Mouse (Mus musculus) kidney, embryonic 15.5 days (tissue): ENCODE measurements around the gene Plekhh2. TPM values are rescaled to one million over a fixed set of nuclear protein-coding genes. Genes with fewer than 3 reads are reported as not detected.

ENCODE experiments used
- ATAC-seq: fragments of 200-750 bp; cut with Nextera tagmentation; replicated peaks from 2 replicates; pipeline ENCODE4 v1.8.0; 2017; ENCODE audit warnings: moderate TSS enrichment; ENCODE audit not compliant: low FRiP score
- H3K27ac ChIP-seq: fragments of 300-500 bp; sonication (generic); 2 replicates; pipeline ENCODE4 v1.5.1; 2015; ENCODE audit warnings: mild to moderate bottlenecking, inconsistent platforms
- H3K27me3 ChIP-seq: fragments of 300-500 bp; sonication (generic); 2 replicates; pipeline ENCODE4 v1.6.1; 2015; ENCODE audit warnings: inconsistent platforms
- H3K36me3 ChIP-seq: fragments of 300-500 bp; sonication (generic); 2 replicates; pipeline ENCODE4 v1.6.1; 2015; ENCODE audit warnings: inconsistent platforms
- H3K4me1 ChIP-seq: fragments of 300-500 bp; sonication (generic); 2 replicates; pipeline ENCODE4 v1.6.1; 2015; ENCODE audit warnings: inconsistent platforms
- H3K4me2 ChIP-seq: fragments of 300-500 bp; sonication (generic); 2 replicates; pipeline ENCODE4 v1.6.1; 2015; ENCODE audit warnings: moderate library complexity, mild to moderate bottlenecking, inconsistent platforms
- H3K4me3 ChIP-seq: fragments of 300-500 bp; sonication (generic); replicated peaks from 2 replicates; pipeline ENCODE4 v1.5.1; 2015; ENCODE audit warnings: mild to moderate bottlenecking, inconsistent platforms
- H3K9ac ChIP-seq: fragments of 300-500 bp; sonication (generic); 2 replicates; pipeline ENCODE4 v1.6.1; 2015; ENCODE audit warnings: mild to moderate bottlenecking, inconsistent platforms
- H3K9me3 ChIP-seq: fragments of 300-500 bp; sonication (generic); replicated peaks from 2 replicates; pipeline ENCODE4 v1.6.1; 2016; ENCODE audit warnings: inconsistent platforms
- WGBS: fragments of 180-500 bp; shearing (Covaris S2); methylation state at CpG from one replicate; pipeline ENCODE4 v1.1.7; 2015; ENCODE audit warnings: mixed read lengths; 5-methylcytosine and 5-hydroxymethylcytosine counted together
- polyA plus RNA-seq: library from polyadenylated mRNA; unstranded; fragments of >200 nt; fragmentation: Nextera tagmentation; extraction: Ambion mirVana; gene quantifications from 2 replicates; pipeline ENCODE4 v1.2.1, GENCODE M21; 2015

Gene Plekhh2
- polyA plus RNA-seq, 1 experiment from 2014 or later = 11.9 TPM

GRCm38 (mm10) chr17:84580821-84581220 is 69.1 kb downstream of the Plekhh2 start:
- ATAC-seq = peak; percentile 40; the same call in 1 of the 2 replicates
- Histone ChIP-seq H3K27me3 (no peaks in the 10 kb centered on the region), H3K9me3 (no peaks in the 10 kb centered on the region), H3K27ac (peak overlapping the region; percentile 49), H3K4me1 (peaks cover 56% of the 10 kb centered on the region), H3K9ac (no peak overlapping the region), H3K4me2 (no peak overlapping the region), H3K36me3 (peaks cover 22% of the 10 kb centered on the region), H3K4me3 (no peak overlapping the region)
- 33% methylated on average over 8 of the region's 8 CpGs for WGBS

DNA sequence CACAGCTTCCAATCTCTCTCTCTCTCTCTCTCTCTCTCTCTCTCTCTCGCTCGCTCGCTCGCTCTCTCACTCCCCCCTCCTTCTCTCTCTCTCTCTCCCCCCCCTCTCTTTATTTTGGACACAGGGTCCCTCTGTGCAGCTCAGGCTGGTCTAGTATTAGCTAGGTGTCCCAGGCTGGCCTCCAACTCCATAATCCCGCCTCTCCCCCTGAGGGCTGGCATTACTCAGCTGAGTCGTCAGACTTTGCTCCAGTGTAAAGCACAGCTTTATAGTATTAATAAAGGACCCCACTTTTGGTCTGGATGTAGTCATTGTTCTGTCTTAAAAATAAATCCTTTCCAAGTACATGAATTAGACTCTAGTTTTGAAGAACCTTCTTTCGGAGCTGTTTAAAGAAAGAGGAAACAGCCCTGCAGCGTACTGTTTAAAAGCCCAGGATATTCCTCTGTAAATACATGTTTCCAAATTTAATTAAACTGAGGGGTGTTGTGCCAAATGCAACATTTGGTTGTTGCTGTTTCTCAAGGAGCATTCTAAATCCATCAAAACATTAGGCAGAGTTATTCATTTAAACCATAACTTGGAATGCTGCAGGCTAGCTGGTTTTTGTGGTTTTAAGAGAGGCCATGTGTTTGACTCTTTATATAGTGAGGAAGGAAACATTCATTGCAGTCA is 70.2 kb downstream of the Plekhh2 start:
- H3K27ac ChIP-seq = peak overlapping the region; percentile 54; the same call in 1 of the 2 replicates
- H3K9me3 ChIP-seq = no peaks in the 10 kb centered on the region
- H3K4me3 ChIP-seq = no peak overlapping the region
- no peak overlapping the region for H3K9ac ChIP-seq
- peaks cover 48% of the 10 kb centered on the region for H3K4me1 ChIP-seq
- peaks cover 20% of the 10 kb centered on the region for H3K36me3 ChIP-seq
- no peak for ATAC-seq
- no peak overlapping the region for H3K4me2 ChIP-seq
- no peaks in the 10 kb centered on the region for H3K27me3 ChIP-seq
- WGBS = 62% methylated on average over 8 of the region's 8 CpGs

- no peak for ATAC-seq
- no peak overlapping the region for H3K4me2 ChIP-seq
- H3K9ac ChIP-seq = no peak overlapping the region
- H3K9me3 ChIP-seq = no peaks in the 10 kb centered on the region
- no peak overlapping the region for H3K4me3 ChIP-seq
- 31% methylated on average over 9 of the region's 9 CpGs for WGBS
- H3K36me3 ChIP-seq = peaks cover 17% of the 10 kb centered on the region
- peak overlapping the region; percentile 7; the same call in 1 of the 2 replicates for H3K27ac ChIP-seq
- no peaks in the 10 kb centered on the region for H3K27me3 ChIP-seq
- peaks cover 43% of the 10 kb centered on the region for H3K4me1 ChIP-seq
These were observed 72.4 kb downstream of the Plekhh2 start for GRCm38 (mm10) chr17:84584107-84584506.

GRCm38 (mm10) chr17:84585104-84585503 is 73.4 kb downstream of the Plekhh2 start:
- H3K27ac ChIP-seq = peak overlapping the region; percentile 22; the same call in 1 of the 2 replicates
- H3K36me3 ChIP-seq = peaks cover 27% of the 10 kb centered on the region
- no peak overlapping the region for H3K4me3 ChIP-seq
- H3K9ac ChIP-seq = no peak overlapping the region
- ATAC-seq = no peak
- no peaks in the 10 kb centered on the region for H3K27me3 ChIP-seq
- H3K9me3 ChIP-seq = no peaks in the 10 kb centered on the region
- no peak overlapping the region for H3K4me2 ChIP-seq
- 74% methylated on average over 8 of the region's 8 CpGs for WGBS
- H3K4me1 ChIP-seq = peaks cover 33% of the 10 kb centered on the region

- Histone ChIP-seq H3K4me3 (no peak overlapping the region), H3K9me3 (no peaks in the 10 kb centered on the region), H3K36me3 (peaks cover 58% of the 10 kb centered on the region), H3K4me1 (peaks cover 6% of the 10 kb centered on the region), H3K4me2 (no peak overlapping the region), H3K27me3 (no peaks in the 10 kb centered on the region), H3K9ac (no peak overlapping the region), H3K27ac (no peak overlapping the region)
- WGBS = 92% methylated on average over 7 of the region's 7 CpGs
- ATAC-seq = no peak; the same call in 1 of the 2 replicates
These were observed 78.4 kb downstream of the Plekhh2 start for GRCm38 (mm10) chr17:84590065-84590464.

DNA sequence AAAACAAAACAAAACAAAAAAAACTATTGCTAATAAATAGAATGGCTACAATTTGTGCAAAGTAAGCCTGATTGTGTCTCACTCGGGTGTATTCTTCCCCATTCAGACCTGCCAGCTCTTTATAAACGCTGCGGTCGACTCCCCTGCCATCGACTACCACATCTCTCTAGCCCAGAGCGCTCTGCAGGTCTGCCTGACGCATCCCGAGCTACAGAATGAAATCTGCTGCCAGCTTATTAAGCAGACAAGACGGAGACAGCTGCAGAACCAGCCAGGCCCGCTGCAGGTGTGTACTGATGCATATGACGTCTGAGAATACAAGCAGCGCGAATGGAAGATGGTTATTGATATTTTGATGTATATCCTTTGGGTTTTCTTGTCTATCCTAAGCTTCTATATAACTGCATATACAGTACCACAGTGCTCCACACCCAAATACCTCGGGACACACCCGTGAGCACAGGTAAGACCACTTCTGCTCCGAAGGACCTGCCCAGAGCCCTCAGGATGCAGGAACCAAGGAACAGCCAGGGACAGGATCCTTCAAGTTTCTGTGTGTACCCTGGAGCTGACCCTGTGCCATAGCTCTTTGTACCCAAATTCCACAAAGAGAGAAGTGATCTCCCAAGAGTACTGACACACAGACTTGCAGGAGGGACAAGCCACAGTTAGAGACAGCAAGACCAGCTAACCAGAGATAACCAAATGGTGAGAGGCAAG is 79.9 kb downstream of the Plekhh2 start:
- no peak overlapping the region for H3K9ac ChIP-seq
- H3K4me2 ChIP-seq = no peak overlapping the region
- no peaks in the 10 kb centered on the region for H3K9me3 ChIP-seq
- 91% methylated on average over 16 of the region's 16 CpGs for WGBS
- H3K27ac ChIP-seq = no peak overlapping the region
- H3K4me3 ChIP-seq = no peak overlapping the region
- ATAC-seq = no peak
- H3K4me1 ChIP-seq = no peaks in the 10 kb centered on the region
- no peaks in the 10 kb centered on the region for H3K27me3 ChIP-seq
- peaks cover 61% of the 10 kb centered on the region for H3K36me3 ChIP-seq

GRCm38 (mm10) chr17:84596015-84596441 is 84.3 kb downstream of the Plekhh2 start:
- Histone ChIP-seq H3K4me1 (0 out of 2 replicates have a peak, but pooled peaks cover 7% of the 10 kb centered on the region), H3K27me3 (no peaks in the 10 kb centered on the region), H3K27ac (no peak overlapping the region), H3K36me3 (peaks cover 49% of the 10 kb centered on the region), H3K9me3 (no peaks in the 10 kb centered on the region), H3K9ac (no peak overlapping the region), H3K4me2 (no peak overlapping the region), H3K4me3 (no peak overlapping the region)
- 57% methylated on average over 10 of the region's 10 CpGs for WGBS
- 0 out of 2 replicates have a peak, but pooled peaks have one; percentile 36 for ATAC-seq

DNA sequence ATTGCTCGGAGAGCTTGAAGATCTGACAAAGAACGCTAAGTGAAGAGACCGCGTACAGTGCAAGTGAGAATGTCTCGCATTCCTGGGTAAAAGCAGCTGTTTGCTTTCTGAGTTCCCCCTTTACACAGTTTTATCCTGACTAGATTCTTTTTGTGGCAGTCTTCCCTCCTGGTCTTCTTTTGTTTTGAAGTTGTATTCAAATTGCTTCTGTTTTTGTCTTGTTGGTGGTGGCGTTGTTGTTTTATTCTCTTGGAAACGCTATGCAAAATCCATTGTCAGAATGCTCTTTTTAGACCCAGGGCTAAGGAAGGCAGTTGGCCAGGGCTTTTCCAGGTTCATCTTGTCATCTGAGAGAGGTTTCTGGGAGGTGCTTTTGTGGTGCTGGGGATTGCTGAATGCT is 84.8 kb downstream of the Plekhh2 start:
- Histone ChIP-seq H3K9ac (no peak overlapping the region), H3K36me3 (peaks cover 45% of the 10 kb centered on the region), H3K4me1 (0 out of 2 replicates have a peak, but pooled peaks cover 7% of the 10 kb centered on the region), H3K4me2 (no peak overlapping the region), H3K27me3 (no peaks in the 10 kb centered on the region), H3K27ac (no peak overlapping the region), H3K9me3 (no peaks in the 10 kb centered on the region), H3K4me3 (no peak overlapping the region)
- WGBS = 73% methylated on average over 7 of the region's 7 CpGs
- ATAC-seq = no peak

- whole genome bisulfite sequencing = 95% methylated on average over 12 of the region's 12 CpGs
- Histone ChIP-seq H3K9ac (no peak overlapping the region), H3K36me3 (peaks cover 41% of the 10 kb centered on the region)
These were observed 86.2 kb downstream of the Plekhh2 start for GRCm38 (mm10) chr17:84597859-84598258.

GRCm38 (mm10) chr17:84598928-84599327 is 87.2 kb downstream of the Plekhh2 start:
- peaks cover 32% of the 10 kb centered on the region for H3K36me3 ChIP-seq
- WGBS = 92% methylated on average over 7 of the region's 7 CpGs
- 0 out of 2 replicates have a peak, but pooled peaks cover 7% of the 10 kb centered on the region for H3K4me1 ChIP-seq
- H3K27me3 ChIP-seq = no peaks in the 10 kb centered on the region
- no peak overlapping the region for H3K9ac ChIP-seq
- no peak overlapping the region for H3K4me3 ChIP-seq
- no peak for ATAC-seq
- H3K4me2 ChIP-seq = no peak overlapping the region
- no peaks in the 10 kb centered on the region for H3K9me3 ChIP-seq
- no peak overlapping the region for H3K27ac ChIP-seq

More at GRCm38 (mm10) chr17:84597859-84598258, 86.2 kb downstream of the Plekhh2 start:
- Histone ChIP-seq H3K4me2 (no peak overlapping the region), H3K27ac (no peak overlapping the region), H3K4me1 (0 out of 2 replicates have a peak, but pooled peaks cover 7% of the 10 kb centered on the region), H3K27me3 (no peaks in the 10 kb centered on the region), H3K9me3 (no peaks in the 10 kb centered on the region), H3K4me3 (no peak overlapping the region)
- ATAC-seq = no peak

DNA sequence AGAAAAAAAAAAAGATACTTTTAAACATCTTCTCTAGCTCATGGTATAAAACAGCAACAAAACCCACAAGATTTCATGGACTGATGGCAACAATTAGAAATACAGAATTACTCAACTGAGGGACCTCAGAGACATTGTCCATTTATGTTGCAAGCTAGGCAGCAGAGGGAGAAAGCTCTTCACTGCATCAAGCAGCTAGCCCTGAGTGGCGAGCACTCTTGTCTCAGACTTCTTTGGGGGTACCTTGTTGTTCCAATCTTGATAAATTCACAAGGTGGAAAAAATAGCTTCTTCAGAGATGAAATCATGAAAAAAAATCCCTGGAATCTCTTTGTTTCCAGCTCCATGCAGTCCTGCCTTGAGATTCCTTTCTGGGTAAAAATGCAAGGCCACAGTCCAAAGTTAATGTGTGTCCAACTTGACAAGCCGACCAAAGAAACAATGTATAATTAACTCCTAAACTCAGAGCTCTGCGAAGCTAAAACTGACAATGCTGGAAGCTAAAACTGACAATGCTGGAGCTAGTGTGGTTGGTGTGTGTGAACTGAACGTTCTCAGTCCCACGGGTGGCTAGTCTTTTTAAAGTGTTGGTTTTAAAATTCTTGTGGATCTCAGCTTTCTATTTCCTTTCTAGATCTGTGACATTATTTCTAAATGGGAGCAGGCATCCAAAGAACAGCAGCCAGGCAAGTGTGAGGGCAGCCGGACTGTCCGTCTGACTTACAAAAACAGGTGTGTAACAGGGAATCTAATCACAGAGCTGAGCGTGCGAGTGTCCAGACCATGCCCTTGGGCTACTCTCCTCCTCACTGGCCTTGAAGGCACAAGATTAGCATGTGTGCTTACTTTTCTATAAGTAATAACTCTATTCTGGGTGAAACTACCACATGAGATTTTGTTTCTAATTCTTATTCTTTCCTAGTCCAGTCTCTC is 88.6 kb downstream of the Plekhh2 start:
- WGBS = 65% methylated on average over 9 of the region's 9 CpGs
- no peak overlapping the region for H3K4me3 ChIP-seq
- H3K27me3 ChIP-seq = no peaks in the 10 kb centered on the region
- peaks cover 31% of the 10 kb centered on the region for H3K36me3 ChIP-seq
- no peak overlapping the region for H3K4me2 ChIP-seq
- no peaks in the 10 kb centered on the region for H3K9me3 ChIP-seq
- H3K27ac ChIP-seq = peak overlapping the region; percentile 55
- 0 out of 2 replicates have a peak, but pooled peaks cover 7% of the 10 kb centered on the region for H3K4me1 ChIP-seq
- ATAC-seq = 0 out of 2 replicates have a peak, but pooled peaks have one; percentile 60
- no peak overlapping the region for H3K9ac ChIP-seq
